ENCODE assay signal across 22 mouse cellular contexts in the genomic region with DNA sequence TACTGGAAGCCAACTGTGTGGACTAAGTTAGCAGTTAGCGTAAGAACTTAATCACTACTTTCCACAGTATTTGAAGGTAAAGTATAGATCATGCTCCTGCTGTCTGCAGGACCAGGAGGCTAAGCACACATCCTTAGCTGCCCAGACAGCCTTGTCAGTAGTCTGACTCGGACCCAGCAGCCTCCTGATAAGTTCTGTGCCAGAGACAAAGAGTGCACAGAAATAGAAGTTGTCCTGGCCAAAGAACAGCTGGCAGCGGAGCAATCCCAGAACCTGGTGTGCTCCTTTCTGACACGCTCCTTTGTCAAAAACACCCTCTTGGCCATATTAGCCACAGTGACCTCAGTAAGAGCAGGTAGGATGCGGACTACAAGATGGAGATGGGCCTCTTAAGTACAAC. TPM values are rescaled to one million over a fixed set of nuclear protein-coding genes. Genes with fewer than 3 reads are reported as not detected.
DNase-seq lines count a peak whose midpoint lies in the region; ATAC-seq and TF ChIP-seq lines count a peak whose summit lies in the region.
"Had no signal": no experiment of that assay in that cellular context is flagged by ENCODE, and none has a peak within 500 bp of the region (broad histone marks: within the 10 kb centered on the region; RNA-seq: fewer than 3 reads in every experiment).

No protein-coding gene starts in this region.

- intact Hi-C loops in heart, adult 2 months (cut with DNase I): no loop called here
- intact Hi-C loops in heart, postnatal 14 days (cut with DNase I): no loop called here

- no peak for TF ChIP-seq CTCF in heart, adult 2 months (IDR thresholded peaks at IDR 0.05)
- no peak for TF ChIP-seq CTCF in midbrain, postnatal 0 days (IDR thresholded peaks at IDR 0.05)

- H3K4me1 ChIP-seq in heart, adult 2 months (ENCODE audit: control insufficient read depth, insufficient read depth, low read length): peaks cover 7% of the 10 kb centered on the region
- H3K4me1 ChIP-seq in heart, embryonic 13.5 days: peaks cover 43% of the 10 kb centered on the region
- H3K4me1 ChIP-seq in limb, embryonic 13.5 days: peaks cover 25% of the 10 kb centered on the region
- no peaks in the 10 kb centered on the region for H3K4me1 ChIP-seq in forebrain, embryonic 12.5 days
- no peaks in the 10 kb centered on the region for H3K4me1 ChIP-seq in midbrain, postnatal 0 days (ENCODE audit: insufficient read depth, low read length)
- H3K4me1 ChIP-seq: forebrain, embryonic 13.5 days; hindbrain, embryonic 13.5 days; stomach, embryonic 15.5 days had no signal

- no peaks in the 10 kb centered on the region for H3K36me3 ChIP-seq in heart, adult 2 months (ENCODE audit: control insufficient read depth, insufficient read depth, low read length)
- H3K36me3 ChIP-seq in heart, embryonic 13.5 days: peaks cover 36% of the 10 kb centered on the region
- H3K36me3 ChIP-seq in limb, embryonic 13.5 days: peaks cover 34% of the 10 kb centered on the region
- peaks cover 19% of the 10 kb centered on the region for H3K36me3 ChIP-seq in forebrain, embryonic 12.5 days (replicated peaks)
- H3K36me3 ChIP-seq in midbrain, postnatal 0 days (ENCODE audit: insufficient read depth, low read length): peaks cover 17% of the 10 kb centered on the region

- H3K4me2 ChIP-seq in heart, embryonic 13.5 days: peak overlapping the region; percentile 9; the same call in 1 of the 2 replicates
- no peak overlapping the region for H3K4me2 ChIP-seq in limb, embryonic 13.5 days (replicated peaks)
- H3K4me2 ChIP-seq in forebrain, embryonic 12.5 days: no peak overlapping the region
- no peak overlapping the region for H3K4me2 ChIP-seq in midbrain, postnatal 0 days (ENCODE audit: low read depth, low read length, poor library complexity, severe bottlenecking)
- H3K4me2 ChIP-seq: embryonic facial prominence, embryonic 13.5 days; forebrain, embryonic 13.5 days; hindbrain, embryonic 13.5 days; stomach, embryonic 15.5 days had no signal

- H3K4me3 ChIP-seq in heart, adult 2 months: no peak overlapping the region
- H3K4me3 ChIP-seq in heart, embryonic 13.5 days: no peak overlapping the region
- H3K4me3 ChIP-seq in limb, embryonic 13.5 days: no peak overlapping the region
- H3K4me3 ChIP-seq in forebrain, embryonic 12.5 days (replicated peaks): no peak overlapping the region
- no peak overlapping the region for H3K4me3 ChIP-seq in midbrain, postnatal 0 days (ENCODE audit: low read depth, low read length)
- H3K4me3 ChIP-seq: embryonic facial prominence, embryonic 13.5 days; erythroblast, embryonic 14.5 days; forebrain, embryonic 13.5 days; hindbrain, embryonic 13.5 days; stomach, embryonic 15.5 days had no signal

- no peak overlapping the region for H3K9ac ChIP-seq in heart, adult 2 months (ENCODE audit: low read depth, low read length)
- no peak overlapping the region for H3K9ac ChIP-seq in heart, embryonic 13.5 days
- no peak overlapping the region for H3K9ac ChIP-seq in limb, embryonic 13.5 days
- no peak overlapping the region for H3K9ac ChIP-seq in forebrain, embryonic 12.5 days
- H3K9ac ChIP-seq in midbrain, postnatal 0 days (replicated peaks; ENCODE audit: low read length, poor library complexity, severe bottlenecking): no peak overlapping the region
- H3K9ac ChIP-seq: embryonic facial prominence, embryonic 13.5 days; forebrain, embryonic 13.5 days; hindbrain, embryonic 13.5 days; liver, postnatal 0 days; stomach, embryonic 15.5 days had no signal

- peak; percentile 60 for TF ChIP-seq EP300 in heart, adult 2 months (IDR thresholded peaks at IDR 0.05; ENCODE audit: insufficient read depth, low read depth, low read length)

- peak; percentile 56; the same call in 1 of the 2 replicates for ATAC-seq in heart, embryonic 13.5 days (ENCODE audit: extremely low read depth, insufficient number of reproducible peaks, low FRiP score, low TSS enrichment)
- ATAC-seq in limb, embryonic 13.5 days (ENCODE audit: low FRiP score, low read depth): no peak
- no peak for ATAC-seq in forebrain, embryonic 12.5 days (ENCODE audit: low FRiP score)
- no peak for ATAC-seq in midbrain, postnatal 0 days (ENCODE audit: low FRiP score)
- ATAC-seq: CD4-positive, CD25-positive, alpha-beta regulatory T cell, adult 4 months; forebrain, embryonic 13.5 days; liver, postnatal 0 days; lung, postnatal 0 days had no signal

- no peak overlapping the region for H3K27ac ChIP-seq in heart, adult 2 months
- H3K27ac ChIP-seq in heart, embryonic 13.5 days (replicated peaks): peak overlapping the region; percentile 71
- peak overlapping the region; percentile 6; the same call in 1 of the 2 replicates for H3K27ac ChIP-seq in limb, embryonic 13.5 days
- H3K27ac ChIP-seq in forebrain, embryonic 12.5 days: no peak overlapping the region
- no peak overlapping the region for H3K27ac ChIP-seq in midbrain, postnatal 0 days (ENCODE audit: low read depth, low read length)
- H3K27ac ChIP-seq: embryonic facial prominence, embryonic 13.5 days; forebrain, embryonic 13.5 days; hindbrain, embryonic 13.5 days; macrophage; stomach, embryonic 15.5 days had no signal

- H3K27me3 ChIP-seq in heart, adult 2 months (ENCODE audit: control insufficient read depth, insufficient read depth, low read length): no peaks in the 10 kb centered on the region
- H3K27me3 ChIP-seq in heart, embryonic 13.5 days (replicated peaks): no peaks in the 10 kb centered on the region
- H3K27me3 ChIP-seq in limb, embryonic 13.5 days: no peaks in the 10 kb centered on the region
- no peaks in the 10 kb centered on the region for H3K27me3 ChIP-seq in forebrain, embryonic 12.5 days
- H3K27me3 ChIP-seq in midbrain, postnatal 0 days (ENCODE audit: insufficient read depth, low read length): no peaks in the 10 kb centered on the region
- H3K27me3 ChIP-seq: embryonic facial prominence, embryonic 13.5 days; forebrain, embryonic 13.5 days; hindbrain, embryonic 13.5 days; stomach, embryonic 15.5 days had no signal

- DNase-seq in heart, adult 2 months: peak; percentile 45 to 71
- DNase-seq in heart, postnatal 14 days: peak; percentile 53 to 66
- no peak for DNase-seq in adrenal gland, postnatal 4 days (ENCODE audit: low spot score in 2 of 2)
- DNase-seq in midbrain, postnatal 0 days (ENCODE audit: low spot score): no peak
- DNase-seq: cerebellum, adult 11-12 months; cerebellum, postnatal 25 days; embryo, embryonic 11 days; kidney, adult 11 months; kidney, postnatal 4 days; liver, postnatal 0 days; thymus, postnatal 4 days had no signal

- 49% methylated on average over 5 of the region's 5 CpGs for WGBS in heart, adult 2 months
- 31% methylated on average over 5 of the region's 5 CpGs for WGBS in heart, embryonic 13.5 days
- 56% methylated on average over 5 of the region's 5 CpGs for WGBS in limb, embryonic 13.5 days
- 81% methylated on average over 5 of the region's 5 CpGs for WGBS in forebrain, embryonic 12.5 days
- 84% methylated on average over 5 of the region's 5 CpGs for WGBS in midbrain, postnatal 0 days

- H3K79me2 ChIP-seq in heart, adult 2 months (replicated peaks; ENCODE audit: control insufficient read depth, insufficient read depth, low read length): no peaks in the 10 kb centered on the region

- 0 out of 2 replicates have a peak, but pooled peaks have one; percentile 16 for TF ChIP-seq POLR2A in heart, adult 2 months (IDR thresholded peaks at IDR 0.05; ENCODE audit: insufficient read depth, low read depth, low read length)

- H3K9me3 ChIP-seq in heart, embryonic 13.5 days: no peaks in the 10 kb centered on the region
- no peaks in the 10 kb centered on the region for H3K9me3 ChIP-seq in limb, embryonic 13.5 days
- H3K9me3 ChIP-seq in forebrain, embryonic 12.5 days: no peaks in the 10 kb centered on the region
- H3K9me3 ChIP-seq in midbrain, postnatal 0 days (ENCODE audit: low read length): no peaks in the 10 kb centered on the region
- H3K9me3 ChIP-seq: embryonic facial prominence, embryonic 13.5 days; forebrain, embryonic 13.5 days; hindbrain, embryonic 13.5 days; stomach, embryonic 15.5 days had no signal

RNA-seq across cellular contexts. Expression of gene Rassf2, which starts 49.1 kb away (rescaled TPM):
- total RNA-seq in heart, adult 2 months (2021): 10 to 100 TPM in 1 of 2 experiments, 1 to 10 TPM in 1; 6.8 to 11.5 TPM
- 6.0 and 7.5 TPM in 2 replicates for polyA plus RNA-seq in heart, adult 2 months (2012; rRNA removed)
- polyA plus RNA-seq in heart, embryonic 13.5 days (2015; fragmentation: Nextera tagmentation; extraction: Ambion mirVana): 5.5 and 5.8 TPM in 2 replicates
- 10 to 100 TPM; 13.7 to 17.8 TPM for total RNA-seq in heart, postnatal 14 days (2021)
- polyA plus RNA-seq in limb, embryonic 13.5 days (2015; fragmentation: Nextera tagmentation; extraction: Ambion mirVana): 7.0 and 9.5 TPM in 2 replicates
- 27.8 and 34.1 TPM in 2 replicates for polyA plus RNA-seq in forebrain, embryonic 12.5 days (2016; fragmentation: Nextera tagmentation; extraction: Ambion mirVana)
- total RNA-seq in adrenal gland, postnatal 4 days (2021): 10 to 100 TPM; 14.5 to 16.7 TPM
- total RNA-seq in midbrain, postnatal 0 days (2014; rRNA removed): 32.0 and 37.8 TPM in 2 replicates
- polyA plus RNA-seq in midbrain, postnatal 0 days (2015; fragmentation: Nextera tagmentation; extraction: Ambion mirVana): 15.9 and 16.7 TPM in 2 replicates

Comparison
In these comparisons a context has a peak if more than half of its experiments do, and no peak if none do; other contexts are left out.
1. H3K27ac ChIP-seq: peak in heart, embryonic 13.5 days (single experiment) and limb, embryonic 13.5 days (single experiment); none in heart, adult 2 months (single experiment), forebrain, embryonic 12.5 days (single experiment) and midbrain, postnatal 0 days (single experiment).
2. DNase-seq: peak in heart, adult 2 months (2 of 2) and heart, postnatal 14 days (2 of 2); none in adrenal gland, postnatal 4 days (0 of 2) and midbrain, postnatal 0 days (single experiment).